ENCODE assay signal across 19 mouse cellular contexts in the genomic region with DNA sequence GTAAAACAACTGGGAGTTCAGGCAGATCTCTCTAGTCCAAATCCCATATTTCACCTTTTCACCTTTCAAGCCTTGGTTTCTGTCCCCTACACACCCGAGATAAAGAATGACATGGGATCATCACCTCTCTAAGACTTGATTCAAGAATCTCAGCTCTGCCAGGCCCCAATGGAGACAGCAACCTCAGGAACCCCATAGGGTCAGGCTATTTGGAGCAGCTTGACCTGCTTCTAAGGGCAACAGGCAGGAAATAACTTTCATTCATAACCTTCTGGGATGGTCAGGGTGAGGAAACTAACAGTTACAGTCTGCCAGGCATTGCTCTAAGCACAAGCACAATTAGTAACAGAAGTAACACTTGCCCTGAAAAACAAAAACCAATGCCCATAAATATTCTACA. TPM values are rescaled to one million over a fixed set of nuclear protein-coding genes. Genes with fewer than 3 reads are reported as not detected.
"Had no signal": no experiment of that assay in that cellular context is flagged by ENCODE, and none has a peak within 500 bp of the region (broad histone marks: within the 10 kb centered on the region; RNA-seq: fewer than 3 reads in every experiment).

No protein-coding gene starts in this region.

- ATAC-seq: lung, postnatal 0 days; midbrain, embryonic 13.5 days; midbrain, embryonic 15.5 days had no signal

- DNase-seq: lung, adult 2 months; lung, postnatal 14 days; lung, postnatal 36 days; right cerebral cortex, postnatal 14 days; thymus, adult 2 months; thymus, postnatal 25 days; thymus, postnatal 4 days had no signal

- H3K9me3 ChIP-seq: lung, embryonic 15.5 days; midbrain, embryonic 15.5 days; neural tube, embryonic 12.5 days; stomach, embryonic 15.5 days had no signal

- H3K4me2 ChIP-seq: lung, embryonic 15.5 days; midbrain, embryonic 11.5 days; midbrain, embryonic 13.5 days; midbrain, embryonic 15.5 days; neural tube, embryonic 12.5 days; stomach, embryonic 15.5 days had no signal

- H3K9ac ChIP-seq: lung, embryonic 15.5 days; midbrain, embryonic 13.5 days; midbrain, embryonic 15.5 days; neural tube, embryonic 12.5 days; stomach, embryonic 15.5 days had no signal

- H3K36me3 ChIP-seq: lung, embryonic 15.5 days; midbrain, embryonic 15.5 days; stomach, embryonic 15.5 days had no signal

- H3K27ac ChIP-seq: lung, embryonic 15.5 days; macrophage; midbrain, embryonic 13.5 days; midbrain, embryonic 15.5 days; neural tube, embryonic 12.5 days; stomach, embryonic 15.5 days; stomach, postnatal 0 days had no signal

- H3K27me3 ChIP-seq: lung, embryonic 15.5 days; midbrain, embryonic 13.5 days; midbrain, embryonic 15.5 days; neural tube, embryonic 12.5 days; stomach, embryonic 15.5 days had no signal

- H3K4me3 ChIP-seq: lung, embryonic 15.5 days; megakaryocyte, embryonic 14.5 days; midbrain, embryonic 13.5 days; midbrain, embryonic 15.5 days; neural tube, embryonic 12.5 days; stomach, embryonic 15.5 days had no signal

RNA-seq across cellular contexts. Expression of a gene that starts 21.0 kb away (rescaled TPM):
- total RNA-seq: monocyte, adult 5-6 weeks had no signal

RNA-seq across cellular contexts. Expression of a gene that starts 48.9 kb away (rescaled TPM):
- total RNA-seq: midbrain, postnatal 0 days; monocyte, adult 5-6 weeks had no signal
- polyA plus RNA-seq: lung, adult 2 months; macrophage had no signal
